Mouse (Mus musculus) cortical plate, adult 2 months (tissue): ENCODE results near the gene Rab22a.

Source experiments
- CTCF ChIP-seq: fragments of 200-500 bp; IDR thresholded peaks from 2 replicates; pipeline ENCODE4 v1.5.1; 2011; ENCODE audit warnings: mild to moderate bottlenecking, control low read depth, low read length; ENCODE audit not compliant: insufficient read depth; ENCODE audit errors: extremely low read depth
- POLR2A ChIP-seq: fragments of 200-500 bp; IDR thresholded peaks from 2 replicates; pipeline ENCODE4 v1.6.1; 2011; ENCODE audit warnings: mild to moderate bottlenecking, low read length, control low read depth; ENCODE audit not compliant: insufficient read depth; ENCODE audit errors: extremely low read depth

- no peak for TF ChIP-seq POLR2A
- no peak for TF ChIP-seq CTCF
Measured at GRCm38 (mm10) chr2:173622173-173622601, 37.4 kb upstream of the Rab22a start.
